Mouse (Mus musculus): ENCODE data around the gene Car10. TPM values are rescaled to one million over a fixed set of nuclear protein-coding genes. Genes with fewer than 3 reads are reported as not detected.

The Car10 gene
- polyA plus RNA-seq, 1 experiment from 2014 or later = 0.05 TPM

DNA sequence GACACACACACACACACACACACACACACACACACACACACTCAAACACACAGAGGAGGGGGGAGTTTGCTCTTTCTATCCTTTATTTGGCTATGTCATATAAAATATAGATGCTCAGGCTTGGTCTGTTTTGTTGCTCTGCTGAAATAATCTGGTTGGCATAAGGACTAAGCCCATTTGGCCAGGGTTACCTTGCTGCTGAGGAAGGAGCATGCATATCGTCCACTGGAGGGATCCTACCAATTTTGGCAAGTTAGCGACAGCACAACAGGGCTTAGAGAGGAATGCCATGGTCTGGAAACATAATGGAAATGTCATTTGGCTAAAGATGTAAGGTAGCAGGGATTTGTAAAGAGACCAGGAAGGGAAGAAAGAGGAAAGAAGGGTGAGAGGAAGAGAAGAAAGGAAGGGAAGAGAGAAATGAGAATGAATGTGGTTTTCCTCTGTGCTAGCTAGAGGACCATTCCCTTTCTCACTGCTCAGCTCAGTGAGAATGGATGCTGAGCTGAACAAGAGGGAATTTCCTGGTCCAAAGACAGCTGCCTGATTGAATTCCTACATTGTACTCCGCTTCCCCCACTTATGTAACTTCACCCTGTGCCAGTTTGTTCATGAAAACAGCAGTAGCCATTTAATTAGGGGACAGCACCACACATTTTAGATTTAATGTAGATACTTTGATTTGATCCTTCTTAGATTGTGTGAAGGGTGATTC is 5.4 kb downstream of the Car10 start:
- H3K9me3 ChIP-seq (ENCODE audit: control insufficient read depth, low read length) = no peaks in the 10 kb centered on the region
- DNase-seq (ENCODE audit: low spot score) = no peak
- H3K4me2 ChIP-seq (replicated peaks; ENCODE audit: low read depth) = no peak overlapping the region
- peaks cover 5% of the 10 kb centered on the region; the same call in 1 of the 2 replicates for H3K27me3 ChIP-seq (ENCODE audit: control insufficient read depth, insufficient read depth, low read length)
- H3K4me1 ChIP-seq (replicated peaks; ENCODE audit: control insufficient read depth, insufficient read depth) = no peaks in the 10 kb centered on the region
- no peak overlapping the region for H3K4me3 ChIP-seq (ENCODE audit: low read depth, low read length)
- TF ChIP-seq EP300 (optimal IDR thresholded peaks at IDR 0.05) (no peak), CTCF (IDR thresholded peaks at IDR 0.05; ENCODE audit: low read depth) (no peak)
- ATAC-seq (ENCODE audit: low FRiP score, low TSS enrichment) = no peak
- no peaks in the 10 kb centered on the region for H3K36me3 ChIP-seq (ENCODE audit: control insufficient read depth, insufficient read depth, low read length)
- 56% methylated on average over 3 of the region's 3 CpGs for WGBS
- H3K9ac ChIP-seq (ENCODE audit: low read length) = no peak overlapping the region
- no peak overlapping the region for H3K27ac ChIP-seq (replicated peaks)

DNA sequence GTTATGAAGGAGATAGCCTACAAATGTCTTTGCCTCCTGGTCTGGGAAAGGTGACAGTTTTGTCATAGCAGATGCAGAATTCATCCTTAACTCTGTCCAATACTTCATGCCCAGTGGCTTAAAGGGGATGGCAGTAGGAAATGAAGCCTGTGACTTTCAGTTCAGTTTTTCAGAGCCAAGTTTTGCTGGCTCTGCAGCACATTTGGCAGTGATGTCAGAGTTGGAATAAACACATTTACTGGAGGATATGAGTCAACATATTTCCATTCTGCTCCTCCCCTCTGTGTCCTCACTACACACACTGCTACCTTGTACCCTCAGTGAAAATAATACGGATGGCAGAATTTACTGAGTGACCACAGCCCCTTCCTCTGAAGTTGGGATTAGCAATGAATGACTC is 11.6 kb downstream of the Car10 start:
- 37% methylated on average over 1 of the region's 1 CpGs for WGBS
- Histone ChIP-seq H3K9ac (ENCODE audit: low read length) (no peak overlapping the region), H3K27me3 (ENCODE audit: control insufficient read depth, insufficient read depth, low read length) (no peaks in the 10 kb centered on the region), H3K4me1 (replicated peaks; ENCODE audit: control insufficient read depth, insufficient read depth) (no peaks in the 10 kb centered on the region), H3K27ac (replicated peaks) (no peak overlapping the region), H3K36me3 (ENCODE audit: control insufficient read depth, insufficient read depth, low read length) (no peaks in the 10 kb centered on the region), H3K9me3 (ENCODE audit: control insufficient read depth, low read length) (no peaks in the 10 kb centered on the region), H3K4me3 (ENCODE audit: low read depth, low read length) (no peak overlapping the region), H3K4me2 (replicated peaks; ENCODE audit: low read depth) (no peak overlapping the region)
- no peak for ATAC-seq (ENCODE audit: low FRiP score, low TSS enrichment)
- DNase-seq (ENCODE audit: low spot score) = no peak
- no peak for TF ChIP-seq EP300 (optimal IDR thresholded peaks at IDR 0.05)
- TF ChIP-seq CTCF (IDR thresholded peaks at IDR 0.05; ENCODE audit: low read depth) = no peak

DNA sequence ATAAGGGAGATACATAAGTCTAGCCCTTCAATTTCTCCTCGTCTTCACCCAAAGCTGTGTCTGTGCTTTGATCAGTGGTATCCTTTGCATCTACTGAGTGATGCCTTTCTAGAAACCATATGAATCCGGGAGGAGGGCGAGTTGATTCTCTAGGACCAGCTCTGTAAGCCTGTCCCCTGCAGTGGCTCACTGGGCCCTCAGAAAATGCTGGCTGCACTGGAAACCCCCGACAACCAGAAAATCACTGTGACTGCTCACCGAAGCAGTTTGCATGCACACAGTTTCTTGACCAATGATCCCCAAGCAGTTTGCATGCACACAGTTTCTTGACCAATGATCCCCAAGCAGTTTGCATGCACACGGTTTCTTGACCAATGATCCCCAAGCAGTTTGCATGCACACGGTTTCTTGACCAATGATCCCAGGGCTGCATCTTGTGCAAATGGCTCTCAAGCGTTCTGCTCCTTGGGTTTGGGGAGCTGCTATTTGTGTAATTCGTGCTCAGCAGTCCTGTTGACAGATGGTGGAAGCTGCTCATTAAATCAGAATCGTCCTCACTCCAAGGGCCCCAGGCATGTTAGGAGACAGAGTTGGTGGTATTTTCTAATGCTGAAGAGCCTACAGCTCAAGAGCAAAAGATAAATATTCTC is 23.1 kb downstream of the Car10 start:
- 62% methylated on average over 10 of the region's 10 CpGs for WGBS

DNA sequence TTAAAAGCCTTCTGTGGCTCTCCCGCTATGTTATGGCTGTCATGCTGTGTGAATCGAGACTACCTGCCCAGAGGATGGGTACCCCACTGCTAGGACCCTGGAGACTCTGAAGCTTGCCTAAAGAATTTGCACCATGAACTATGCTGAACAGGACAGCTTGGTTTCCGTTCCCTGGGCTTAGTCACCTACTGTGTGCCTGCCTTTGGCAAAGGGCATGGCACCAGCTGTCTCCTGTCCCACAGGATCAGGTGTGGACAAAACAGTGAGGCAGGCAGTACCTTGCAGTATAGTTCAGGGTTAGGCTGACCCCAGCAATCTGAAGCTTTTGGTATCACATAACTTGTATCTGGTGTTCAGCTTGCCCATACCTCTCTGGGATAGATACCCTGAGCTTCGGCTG is 25.9 kb downstream of the Car10 start:
- DNase-seq (ENCODE audit: low spot score) (no peak), ATAC-seq (ENCODE audit: low FRiP score, low TSS enrichment) (no peak)
- TF ChIP-seq CTCF (IDR thresholded peaks at IDR 0.05; ENCODE audit: low read depth) (no peak), EP300 (optimal IDR thresholded peaks at IDR 0.05) (no peak)
- Histone ChIP-seq H3K36me3 (ENCODE audit: control insufficient read depth, insufficient read depth, low read length) (no peaks in the 10 kb centered on the region), H3K9ac (ENCODE audit: low read length) (no peak overlapping the region), H3K4me3 (ENCODE audit: low read depth, low read length) (no peak overlapping the region), H3K4me1 (replicated peaks; ENCODE audit: control insufficient read depth, insufficient read depth) (no peaks in the 10 kb centered on the region), H3K27me3 (ENCODE audit: control insufficient read depth, insufficient read depth, low read length) (no peaks in the 10 kb centered on the region), H3K9me3 (ENCODE audit: control insufficient read depth, low read length) (no peaks in the 10 kb centered on the region), H3K4me2 (replicated peaks; ENCODE audit: low read depth) (no peak overlapping the region), H3K27ac (replicated peaks) (no peak overlapping the region)
- WGBS = 81% methylated on average over 4 of the region's 4 CpGs

More for the DNA sequence above, 23.1 kb downstream of the Car10 start:
- no peak overlapping the region for H3K4me2 ChIP-seq (replicated peaks; ENCODE audit: low read depth)
- H3K4me1 ChIP-seq (replicated peaks; ENCODE audit: control insufficient read depth, insufficient read depth) = no peaks in the 10 kb centered on the region
- no peak for TF ChIP-seq CTCF (IDR thresholded peaks at IDR 0.05; ENCODE audit: low read depth)
- no peak for TF ChIP-seq EP300 (optimal IDR thresholded peaks at IDR 0.05)
- DNase-seq (ENCODE audit: low spot score) = no peak
- H3K9ac ChIP-seq (ENCODE audit: low read length) = no peak overlapping the region
- no peak for ATAC-seq (ENCODE audit: low FRiP score, low TSS enrichment)
- H3K9me3 ChIP-seq (ENCODE audit: control insufficient read depth, low read length) = no peaks in the 10 kb centered on the region
- H3K27me3 ChIP-seq (ENCODE audit: control insufficient read depth, insufficient read depth, low read length) = no peaks in the 10 kb centered on the region
- H3K27ac ChIP-seq (replicated peaks) = no peak overlapping the region
- no peaks in the 10 kb centered on the region for H3K36me3 ChIP-seq (ENCODE audit: control insufficient read depth, insufficient read depth, low read length)
- H3K4me3 ChIP-seq (ENCODE audit: low read depth, low read length) = no peak overlapping the region

DNA sequence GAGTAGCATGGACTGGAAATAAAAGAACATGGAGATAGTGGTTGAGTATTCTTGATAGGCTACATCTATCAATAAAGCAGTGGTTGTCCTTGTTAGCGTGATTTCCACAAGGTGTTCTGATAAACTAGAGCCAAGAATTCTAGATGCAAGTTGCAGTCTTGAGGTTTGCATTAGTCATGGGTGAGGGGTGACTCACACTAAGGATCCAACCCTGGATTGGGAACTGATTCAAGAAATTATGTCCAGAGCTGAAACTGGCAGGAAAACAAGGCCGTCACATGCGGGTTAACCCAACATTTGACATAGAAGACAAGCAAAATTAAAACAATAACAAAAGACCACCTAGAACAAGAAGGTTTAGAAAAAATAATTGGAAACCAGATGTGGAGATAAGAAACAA is 28.6 kb downstream of the Car10 start:
- no peak overlapping the region for H3K4me3 ChIP-seq (ENCODE audit: low read depth, low read length)
- H3K4me2 ChIP-seq (replicated peaks; ENCODE audit: low read depth) = no peak overlapping the region
- H3K9me3 ChIP-seq (ENCODE audit: control insufficient read depth, low read length) = no peaks in the 10 kb centered on the region
- DNase-seq (ENCODE audit: low spot score) = no peak
- H3K4me1 ChIP-seq (replicated peaks; ENCODE audit: control insufficient read depth, insufficient read depth) = no peaks in the 10 kb centered on the region
- H3K27me3 ChIP-seq (ENCODE audit: control insufficient read depth, insufficient read depth, low read length) = no peaks in the 10 kb centered on the region
- no peaks in the 10 kb centered on the region for H3K36me3 ChIP-seq (ENCODE audit: control insufficient read depth, insufficient read depth, low read length)
- no peak for ATAC-seq (ENCODE audit: low FRiP score, low TSS enrichment)
- TF ChIP-seq EP300 (optimal IDR thresholded peaks at IDR 0.05) (no peak), CTCF (IDR thresholded peaks at IDR 0.05; ENCODE audit: low read depth) (no peak)
- WGBS = 84% methylated on average over 3 of the region's 3 CpGs
- H3K27ac ChIP-seq (replicated peaks) = no peak overlapping the region
- no peak overlapping the region for H3K9ac ChIP-seq (ENCODE audit: low read length)

DNA sequence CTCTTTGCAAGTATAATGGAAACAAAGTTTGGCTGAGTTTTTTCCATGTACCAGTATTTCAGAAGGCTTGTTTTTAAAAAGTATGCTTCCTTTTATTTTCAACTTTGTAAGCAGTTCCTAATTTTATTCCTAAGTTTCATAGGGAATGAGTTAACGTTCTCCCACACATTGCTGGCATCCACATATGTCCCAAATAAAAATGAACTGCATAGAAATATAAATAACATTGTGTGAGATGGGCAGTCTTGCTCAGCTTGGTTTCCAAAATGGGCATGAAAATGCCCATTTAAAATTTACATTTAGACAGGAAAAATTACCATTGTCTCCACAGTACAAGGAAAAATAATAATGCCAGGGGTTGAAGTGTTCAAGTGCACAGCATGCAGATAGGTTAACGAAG is 30.7 kb downstream of the Car10 start:
- H3K4me2 ChIP-seq (replicated peaks; ENCODE audit: low read depth) = no peak overlapping the region
- H3K9me3 ChIP-seq (ENCODE audit: control insufficient read depth, low read length) = no peaks in the 10 kb centered on the region
- H3K4me3 ChIP-seq (ENCODE audit: low read depth, low read length) = no peak overlapping the region
- no peaks in the 10 kb centered on the region for H3K4me1 ChIP-seq (replicated peaks; ENCODE audit: control insufficient read depth, insufficient read depth)
- H3K9ac ChIP-seq (ENCODE audit: low read length) = no peak overlapping the region
- ATAC-seq (ENCODE audit: low FRiP score, low TSS enrichment) (no peak), DNase-seq (ENCODE audit: low spot score) (no peak)
- WGBS = 73% methylated on average over 2 of the region's 2 CpGs
- no peak for TF ChIP-seq EP300 (optimal IDR thresholded peaks at IDR 0.05)
- TF ChIP-seq CTCF (IDR thresholded peaks at IDR 0.05; ENCODE audit: low read depth) = no peak
- H3K36me3 ChIP-seq (ENCODE audit: control insufficient read depth, insufficient read depth, low read length) = no peaks in the 10 kb centered on the region
- no peaks in the 10 kb centered on the region for H3K27me3 ChIP-seq (ENCODE audit: control insufficient read depth, insufficient read depth, low read length)
- H3K27ac ChIP-seq (replicated peaks) = no peak overlapping the region
